Mouse (Mus musculus) left cerebral cortex, postnatal 25 days (tissue): ENCODE measurements around the gene Ndc1. TPM values are rescaled to one million over a fixed set of nuclear protein-coding genes. Genes with fewer than 3 reads are reported as not detected.
A peak's percentile ranks its signal among the peaks of the same experiment; 100 is the strongest.

Experiments used
- DNase-seq, 2 experiments: peaks; one replicate each; pipeline ENCODE4 v3.0.0; 2022; ENCODE audit warnings: low spot score in 2 of 2, mixed read lengths in 1 of 2
- intact Hi-C: fragments of 180-260 bp; cut with DNase I; formaldehyde crosslinking; loops from one replicate; pipeline ENCODE4 v1.15.1; 2025
- total RNA-seq, 2 experiments: library from RNA; stranded (reverse); gene quantifications; 2 replicates each; pipeline ENCODE4 v1.2.3; 2021

The Ndc1 gene
- total RNA-seq, 2 experiments from 2014 or later: 12.1 to 12.2 TPM

- DNase-seq: peak; percentile 52 to 56
- intact Hi-C loops: no loop called here
Measured at GRCm38 (mm10) chr4:107434356-107435237, 67.0 kb downstream of the Ndc1 start, which contains the start of gene Glis1. TSS of gene Glis1 (plus strand) at chr4:107434591.

- intact Hi-C loops: no loop called here
Measured at GRCm38 (mm10) chr4:107435238-107435946, 67.8 kb downstream of the Ndc1 start.

GRCm38 (mm10) chr4:107436476-107436875 lies 68.9 kb downstream of the Ndc1 start:
- intact Hi-C loops: no loop called here
- no peak for DNase-seq

More at GRCm38 (mm10) chr4:107435238-107435946, 67.8 kb downstream of the Ndc1 start:
- no peak for DNase-seq

- intact Hi-C loops: no loop called here
Measured at GRCm38 (mm10) chr4:107438741-107439140, 71.2 kb downstream of the Ndc1 start.

GRCm38 (mm10) chr4:107440306-107440705 lies 72.7 kb downstream of the Ndc1 start:
- intact Hi-C loops: no loop called here
- no peak for DNase-seq

More at GRCm38 (mm10) chr4:107438741-107439140, 71.2 kb downstream of the Ndc1 start:
- no peak for DNase-seq

- intact Hi-C loops: no loop called here
- no peak for DNase-seq
Measured at GRCm38 (mm10) chr4:107442288-107442687, 74.7 kb downstream of the Ndc1 start.

GRCm38 (mm10) chr4:107442891-107443483 lies 75.4 kb downstream of the Ndc1 start:
- intact Hi-C loops: no loop called here
- DNase-seq: no peak

GRCm38 (mm10) chr4:107443621-107444020 lies 76.0 kb downstream of the Ndc1 start:
- DNase-seq: no peak
- intact Hi-C loops: no loop called here

GRCm38 (mm10) chr4:107448481-107448880 lies 80.9 kb downstream of the Ndc1 start:
- DNase-seq: no peak
- intact Hi-C loops: no loop called here

GRCm38 (mm10) chr4:107449519-107449918 lies 81.9 kb downstream of the Ndc1 start:
- DNase-seq: no peak
- intact Hi-C loops: no loop called here

- DNase-seq: no peak
- intact Hi-C loops: loop anchor here (2.0 kb wide), 1 partner anchor 30 kb away; no protein-coding TSS in a partner anchor
Measured at GRCm38 (mm10) chr4:107452266-107453015, 84.9 kb downstream of the Ndc1 start.

GRCm38 (mm10) chr4:107453141-107453984 lies 85.8 kb downstream of the Ndc1 start:
- intact Hi-C loops: loop anchor here (2.0 kb wide), 1 partner anchor 31 kb away; no protein-coding TSS in a partner anchor
- peak; percentile 72 to 82 for DNase-seq

GRCm38 (mm10) chr4:107457602-107458001 lies 90.0 kb downstream of the Ndc1 start:
- intact Hi-C loops: no loop called here

GRCm38 (mm10) chr4:107458907-107459306 lies 91.3 kb downstream of the Ndc1 start:
- intact Hi-C loops: no loop called here
- no peak for DNase-seq

More at GRCm38 (mm10) chr4:107457602-107458001, 90.0 kb downstream of the Ndc1 start:
- no peak for DNase-seq

GRCm38 (mm10) chr4:107459461-107459860 lies 91.9 kb downstream of the Ndc1 start:
- intact Hi-C loops: no loop called here
- DNase-seq: no peak

GRCm38 (mm10) chr4:107460468-107460867 lies 92.9 kb downstream of the Ndc1 start:
- DNase-seq: no peak
- intact Hi-C loops: no loop called here
